Mouse (Mus musculus): ENCODE data around the gene Tnrc6a.

GRCm38 (mm10) chr7:123217448-123218354, 94.0 kb downstream of the Tnrc6a start:
- TF ChIP-seq TAL1 (conservative IDR thresholded peaks at IDR 0.05; ENCODE audit: low read depth, low read length) (no peak), GATA1 (IDR thresholded peaks at IDR 0.05; ENCODE audit: borderline replicate concordance, low read length) (no peak), CTCF (IDR thresholded peaks at IDR 0.05; ENCODE audit: low read depth, low read length) (no peak), POLR2AphosphoS5 (IDR thresholded peaks at IDR 0.05; ENCODE audit: insufficient replicate concordance, low read depth, low read length) (no peak), GATA2 (IDR thresholded peaks at IDR 0.05; ENCODE audit: borderline replicate concordance, low read depth, low read length) (no peak)

Data from G1E (cell line).